Mouse (Mus musculus) stomach, embryonic 14.5 days (tissue): ENCODE results near the gene Zfp120. TPM values are rescaled to one million over a fixed set of nuclear protein-coding genes. Genes with fewer than 3 reads are reported as not detected.
"Not testable (repeated sequence)": the region's sequence is repeated elsewhere in the genome, so short reads cannot be mapped to it uniquely, and the experiment has no call there.

ENCODE experiments used
- ATAC-seq: fragments of 200-750 bp; cut with Nextera tagmentation; 2 replicates; pipeline ENCODE4 v1.8.0; 2017; ENCODE audit warnings: low read depth, moderate TSS enrichment; ENCODE audit not compliant: insufficient number of reproducible peaks, insufficient read depth, low FRiP score
- H3K27ac ChIP-seq: fragments of 300-500 bp; sonication (generic); 2 replicates; pipeline ENCODE4 v1.5.1; 2014; ENCODE audit warnings: mild to moderate bottlenecking, low read length, moderate library complexity, mixed read lengths
- H3K27me3 ChIP-seq: fragments of 300-500 bp; sonication (generic); 2 replicates; pipeline ENCODE4 v1.6.1; 2014; ENCODE audit warnings: low read length, control low read depth, mixed read lengths; ENCODE audit not compliant: control insufficient read depth, insufficient read depth
- H3K36me3 ChIP-seq: fragments of 300-500 bp; sonication (generic); 2 replicates; pipeline ENCODE4 v1.6.1; 2014; ENCODE audit warnings: mild to moderate bottlenecking, control low read depth, low read length, moderate library complexity, mixed read lengths; ENCODE audit not compliant: control insufficient read depth, insufficient read depth
- H3K4me1 ChIP-seq: fragments of 300-500 bp; sonication (generic); 2 replicates; pipeline ENCODE4 v1.6.1; 2014; ENCODE audit warnings: low read length, control low read depth, mixed read lengths; ENCODE audit not compliant: control insufficient read depth, insufficient read depth
- H3K4me2 ChIP-seq: fragments of 300-500 bp; sonication (generic); replicated peaks from 2 replicates; pipeline ENCODE4 v1.6.1; 2014; ENCODE audit warnings: low read depth, low read length, control low read depth
- H3K4me3 ChIP-seq: fragments of 300-500 bp; sonication (generic); 2 replicates; pipeline ENCODE4 v1.5.1; 2014; ENCODE audit warnings: low read depth, low read length, control low read depth
- H3K9ac ChIP-seq: fragments of 300-500 bp; sonication (generic); replicated peaks from 2 replicates; pipeline ENCODE4 v1.6.1; 2014; ENCODE audit warnings: low read depth, mild to moderate bottlenecking, control low read depth, low read length, moderate library complexity, mixed read lengths
- H3K9me3 ChIP-seq: fragments of 300-500 bp; sonication (generic); 2 replicates; pipeline ENCODE4 v1.6.1; 2016; ENCODE audit warnings: low read depth, low read length, control low read depth; ENCODE audit not compliant: control insufficient read depth
- WGBS: fragments of 180-500 bp; shearing (Covaris S2); extraction: QIAGEN DNeasy Blood & Tissue Kit; methylation state at CpG from one replicate; pipeline ENCODE4 v1.1.7; 2014; 5-methylcytosine and 5-hydroxymethylcytosine counted together
- polyA plus RNA-seq: library from polyadenylated mRNA; unstranded; fragments of >200 nt; fragmentation: Nextera tagmentation; extraction: Ambion mirVana; gene quantifications from 2 replicates; pipeline ENCODE4 v1.2.1, GENCODE M21; 2014

The Zfp120 gene
- polyA plus RNA-seq, 1 experiment from 2014 or later = 10.5 TPM

GRCm38 (mm10) chr2:150111247-150111912 lies 25.1 kb downstream of the Zfp120 start:
- Histone ChIP-seq H3K4me3 (no peak overlapping the region), H3K27ac (no peak overlapping the region), H3K9ac (no peak overlapping the region), H3K27me3 (no peaks in the 10 kb centered on the region), H3K4me2 (no peak overlapping the region), H3K4me1 (no peaks in the 10 kb centered on the region), H3K36me3 (peaks cover 7% of the 10 kb centered on the region; the same call in 1 of the 2 replicates), H3K9me3 (peaks cover 8% of the 10 kb centered on the region; the same call in 1 of the 2 replicates)
- ATAC-seq = no peak
- WGBS = 89% methylated on average over 10 of the region's 10 CpGs

GRCm38 (mm10) chr2:150099618-150100017 lies 36.9 kb downstream of the Zfp120 start:
- ATAC-seq = not testable (repeated sequence)

More at GRCm38 (mm10) chr2:150099618-150100017, 36.9 kb downstream of the Zfp120 start:
- H3K4me3 ChIP-seq, H3K9ac ChIP-seq, H3K9me3 ChIP-seq, H3K27me3 ChIP-seq, H3K36me3 ChIP-seq, H3K27ac ChIP-seq, H3K4me2 ChIP-seq, H3K4me1 ChIP-seq: not testable (repeated sequence)
- WGBS = 13% methylated on average over 2 of the region's 2 CpGs

Other genes starting within 250 kb of the Zfp120 start
- not detected in 2 replicates for gene Gm10770, start 43.0 kb upstream of the Zfp120 start, polyA plus RNA-seq
- gene Gm14139, start 45.0 kb upstream of the Zfp120 start, polyA plus RNA-seq = not detected in 2 replicates
- 10.7 TPM in 2 replicates for gene Zfp937, start 81.4 kb upstream of the Zfp120 start, polyA plus RNA-seq
- 5.4 and 5.9 TPM in 2 replicates for gene Gm21994, start 118.9 kb upstream of the Zfp120 start, polyA plus RNA-seq
- gene Gm14124, start 120.8 kb upstream of the Zfp120 start, polyA plus RNA-seq = not detected in 2 replicates
- gene Gm10130, start 187.0 kb upstream of the Zfp120 start, polyA plus RNA-seq = 3.0 and 3.1 TPM in 2 replicates
- gene 3300002I08Rik, start 226.1 kb upstream of the Zfp120 start, polyA plus RNA-seq = 10.0 and 12.2 TPM in 2 replicates